Mouse (Mus musculus) stomach, adult 2 months (tissue): ENCODE data around the gene Cnbp. TPM values are rescaled to one million over a fixed set of nuclear protein-coding genes. Genes with fewer than 3 reads are reported as not detected.

Experiments
- polyA plus RNA-seq: library from polyadenylated mRNA; depleted of rRNA; stranded (reverse); fragments of >200 nt; gene quantifications from 2 replicates; pipeline ENCODE4 v1.2.3, GENCODE M21; 2012; rRNA removed

The Cnbp gene
- 32.1 and 33.0 TPM in 2 replicates for polyA plus RNA-seq

DNA sequence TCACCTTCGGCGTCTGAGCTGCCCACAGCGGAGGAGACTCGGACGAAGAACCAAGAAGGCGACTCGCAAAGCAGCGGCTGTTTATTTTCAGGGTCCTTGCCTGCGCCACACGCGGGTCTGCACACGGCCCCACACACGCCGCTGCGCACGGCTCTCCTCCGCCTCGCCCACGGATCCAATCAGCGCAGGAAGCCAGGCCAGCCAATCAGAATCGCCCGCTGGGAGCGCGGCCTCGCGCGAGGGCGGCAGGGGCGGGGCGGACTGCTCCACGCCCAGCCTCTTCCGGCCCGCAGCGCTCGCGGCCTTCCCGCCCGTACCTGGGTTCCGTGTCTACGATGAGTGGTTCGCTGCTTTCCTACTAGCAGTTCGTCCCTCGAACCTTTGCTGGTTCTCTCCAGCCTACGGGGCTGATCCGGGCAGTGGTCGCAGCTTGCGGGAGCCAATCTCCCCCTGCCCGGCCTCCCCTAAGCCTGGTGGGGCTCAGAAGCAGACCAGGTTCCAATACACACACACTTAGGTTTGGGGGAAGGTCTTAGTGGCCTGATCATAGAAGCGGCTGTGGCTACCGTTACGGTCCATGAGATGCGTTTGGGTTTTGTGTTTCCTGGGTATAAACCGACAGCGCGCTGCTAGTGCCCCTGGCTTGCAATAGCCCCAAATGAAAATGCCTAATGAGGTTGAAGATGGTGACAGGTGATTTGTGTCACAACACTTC is at the start of gene Cnbp:
Cnbp (minus strand) TSS at position 207 of the 715 bp plus-strand sequence.

DNA sequence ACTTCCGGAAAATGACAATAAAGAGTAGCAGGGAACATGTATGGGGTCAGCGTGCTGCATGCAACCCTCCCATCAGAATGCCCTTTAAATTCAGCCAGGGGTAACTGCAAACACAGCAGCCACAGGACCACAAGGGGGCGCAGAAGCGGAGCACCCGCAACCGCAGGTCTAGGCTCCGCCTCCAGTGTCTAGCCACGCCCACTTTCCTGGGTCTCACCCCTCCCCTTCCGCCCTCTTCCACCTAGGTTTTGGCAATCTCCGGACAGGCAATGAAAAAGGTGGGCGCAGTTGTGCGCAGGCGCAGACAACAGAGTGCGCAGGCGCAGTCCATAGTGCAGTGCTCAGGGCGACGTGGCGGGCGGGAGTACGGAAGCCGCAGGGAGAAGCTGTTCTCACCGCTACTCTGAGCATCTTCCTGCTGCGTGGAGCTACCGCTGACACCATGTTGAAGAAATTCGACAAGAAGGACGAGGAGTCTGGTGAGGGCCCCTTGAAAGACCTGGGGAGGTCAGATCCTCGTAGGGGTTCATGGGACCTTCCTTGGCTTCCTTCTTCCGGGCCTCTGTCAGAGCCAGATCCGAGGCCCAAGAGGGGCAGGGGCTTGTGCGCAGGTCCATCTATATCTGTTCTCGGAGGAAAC is 36.8 kb upstream of the Cnbp start, which contains the start of gene Copg1:
Copg1 (plus strand) TSS at position 221 of the 640 bp plus-strand sequence.

GRCm38 (mm10) chr6:87838551-87839197 is 12.2 kb downstream of the Cnbp start, which contains the start of gene Isy1:
TSS of gene Isy1 (minus strand) at chr6:87838798.

GRCm38 (mm10) chr6:87835695-87836094 is 15.2 kb downstream of the Cnbp start, which contains the start of gene Gm45140:
TSS of gene Gm45140 (minus strand) at chr6:87835795.

DNA sequence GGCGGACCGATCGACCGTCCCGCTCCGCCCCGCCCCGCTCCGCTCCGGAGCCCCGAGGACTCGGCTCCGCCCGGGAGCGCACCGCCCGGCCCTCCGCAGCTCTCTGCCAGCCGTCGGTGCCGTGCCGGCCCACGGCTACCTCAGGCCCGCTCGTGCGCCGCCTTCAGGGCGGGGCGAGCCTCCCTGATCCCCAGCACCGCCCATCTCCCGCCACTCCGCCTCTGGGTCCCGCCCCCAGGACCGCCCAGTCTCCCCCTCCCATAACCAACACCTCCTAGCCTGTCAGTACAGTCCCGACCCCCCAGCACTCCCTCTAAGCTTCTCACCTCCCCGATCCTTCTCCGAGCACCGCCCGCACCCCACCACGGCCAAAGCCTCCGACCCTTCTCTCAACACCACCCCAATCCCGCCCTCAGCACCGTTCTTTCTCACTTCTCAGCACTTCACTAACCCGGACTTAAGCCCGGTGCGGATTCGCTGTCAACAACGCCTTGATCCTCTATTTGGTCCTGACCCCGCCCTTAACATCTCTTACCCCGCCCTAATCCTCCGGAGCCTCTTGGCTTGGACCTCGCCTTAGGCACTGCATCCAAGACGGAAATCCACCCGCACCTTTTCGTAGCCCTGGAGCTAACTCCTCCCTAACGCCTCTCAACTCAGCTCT is 39.1 kb downstream of the Cnbp start, which contains the start of gene Rab43:
Rab43 (minus strand) TSS at position 490 of the 664 bp plus-strand sequence.

Other genes with a start within 250 kb of the Cnbp start
- gene Aplf, start 178.9 kb downstream of the Cnbp start, polyA plus RNA-seq = 1.7 and 2.5 TPM in 2 replicates
- gene Efcc1, start 120.2 kb downstream of the Cnbp start, polyA plus RNA-seq = 1.6 and 2.3 TPM in 2 replicates
- 1.1 and 3.0 TPM in 2 replicates for gene Gp9, start 73.0 kb downstream of the Cnbp start, polyA plus RNA-seq
- gene Rab43, start 38.9 kb downstream of the Cnbp start, polyA plus RNA-seq = 32.2 and 34.4 TPM in 2 replicates
- 0.12 and 0.22 TPM in 2 replicates for gene Gm45140, start 15.3 kb downstream of the Cnbp start, polyA plus RNA-seq
- gene Isy1, start 12.3 kb downstream of the Cnbp start, polyA plus RNA-seq = 1.4 and 1.8 TPM in 2 replicates
- 17.6 and 22.7 TPM in 2 replicates for gene Copg1, start 36.7 kb upstream of the Cnbp start, polyA plus RNA-seq
- 11.0 and 12.3 TPM in 2 replicates for gene Hmces, start 62.8 kb upstream of the Cnbp start, polyA plus RNA-seq
- gene H1fx, start 130.5 kb upstream of the Cnbp start, polyA plus RNA-seq = 8.3 and 10.2 TPM in 2 replicates
- 48.4 and 57.2 TPM in 2 replicates for gene Rab7, start 194.2 kb upstream of the Cnbp start, polyA plus RNA-seq
- gene Rpn1, start 233.4 kb upstream of the Cnbp start, polyA plus RNA-seq = 63.1 and 77.8 TPM in 2 replicates